Comparison of ENCODE assay signal across 16 mouse cellular contexts in genomic region chr16:36655910-36656309, GRCm38 (mm10). TPM values are rescaled to one million over a fixed set of nuclear protein-coding genes. Genes with fewer than 3 reads are reported as not detected.
DNase-seq lines count a peak whose midpoint lies in the region.
"Had no signal": no experiment of that assay in that cellular context is flagged by ENCODE, and none has a peak within 500 bp of the region (broad histone marks: within the 10 kb centered on the region; RNA-seq: fewer than 3 reads in every experiment).

No protein-coding gene starts in this region.

- WGBS in macrophage (ENCODE audit: missing documents), result 10% methylated on average over 4 of the region's 4 CpGs

- DNase-seq in lung, postnatal 25 days (ENCODE audit: low spot score), result peak; percentile 26
- DNase-seq in lung, postnatal 10 days, result no peak
- peak; percentile 28 for DNase-seq in T-cell, adult 2 months (ENCODE audit: low spot score)
- no peak for DNase-seq in kidney, postnatal 25 days
- no peak for DNase-seq in gastrocnemius, postnatal 10 days
- DNase-seq in adrenal gland, adult 18-20 months (ENCODE audit: low spot score in 2 of 2), result no peak
- DNase-seq: adrenal gland, adult 8-10 months; cerebellum, adult 9-11 months; embryo, embryonic 11 days; kidney, adult 8-10 months; kidney, postnatal 4 days; thymus, postnatal 25 days had no signal

- H3K79me2 ChIP-seq in macrophage (ENCODE audit: inconsistent target), result peaks cover 11% of the 10 kb centered on the region; the same call in 1 of the 2 replicates

- peak overlapping the region; percentile 31 for H3K27ac ChIP-seq in macrophage
- H3K27ac ChIP-seq: neural tube, embryonic 15.5 days had no signal

- H3K4me3 ChIP-seq in macrophage (ENCODE audit: inconsistent target), result no peak overlapping the region
- H3K4me3 ChIP-seq: neural tube, embryonic 15.5 days had no signal

- H3K36me3 ChIP-seq in macrophage (ENCODE audit: inconsistent target), result 0 out of 2 replicates have a peak, but pooled peaks cover 2% of the 10 kb centered on the region
- H3K36me3 ChIP-seq: neural tube, embryonic 15.5 days had no signal

RNA-seq across cellular contexts. Expression of gene Cd86, which starts 10.0 kb away (rescaled TPM):
- 100 to 1,000 TPM in 17 of 26 experiments, 10 to 100 TPM in 9; 54.4 to 432 (median 121) TPM for total RNA-seq in macrophage (2018; cell fraction: chromatin; rRNA removed)
- 10 to 100 TPM; 37.4 to 92.5 (median 55.5) TPM for total RNA-seq in macrophage (2018; cell fraction: cytosol; rRNA removed)
- 100 to 1,000 TPM in 22 of 26 experiments, 10 to 100 TPM in 4; 21.8 to 497 (median 168) TPM for total RNA-seq in macrophage (2018; cell fraction: nucleus; rRNA removed)
- 12.8 to 75.9 TPM (median 43.6 TPM) in 3 replicates for polyA plus RNA-seq in macrophage (2018)
- 1 to 10 TPM; 1.2 to 1.3 TPM for total RNA-seq in gastrocnemius, postnatal 10 days (2021)
- total RNA-seq in adrenal gland, adult 18-20 months (2021), result 1 to 10 TPM; 1.2 to 3.5 TPM

RNA-seq across cellular contexts. Expression of gene Ildr1, which starts 37.9 kb away (rescaled TPM):
- under 1 TPM in 6 of 26 experiments, not detected in 20; 0.27 to 0.67 (median 0.47) TPM for total RNA-seq in macrophage (2018; cell fraction: chromatin; rRNA removed)
- under 1 TPM in 10 of 26 experiments, not detected in 16; 0.04 to 0.38 (median 0.10) TPM for total RNA-seq in macrophage (2018; cell fraction: cytosol; rRNA removed)
- total RNA-seq in macrophage (2018; cell fraction: nucleus; rRNA removed), result 1 to 10 TPM in 2 of 26 experiments, under 1 TPM in 8, not detected in 16; 0.25 to 2.7 (median 0.48) TPM
- not detected in 3 replicates for polyA plus RNA-seq in macrophage (2018)
- total RNA-seq in gastrocnemius, postnatal 10 days (2021), result under 1 TPM in 1 of 2 experiments, not detected in 1; 0.07 TPM
- total RNA-seq in adrenal gland, adult 18-20 months (2021), result not detected
- total RNA-seq: adrenal gland, adult 8-10 months; heart, postnatal 25 days had no signal
- polyA plus RNA-seq: heart, embryonic 11.5 days had no signal

Comparison
In these comparisons a context has a peak if more than half of its experiments do, and no peak if none do; other contexts are left out.
1. DNase-seq: peak in lung, postnatal 25 days (single experiment) and T-cell, adult 2 months (single experiment); none in lung, postnatal 10 days (single experiment), kidney, postnatal 25 days (0 of 2), gastrocnemius, postnatal 10 days (single experiment) and adrenal gland, adult 18-20 months (0 of 2).